Mouse (Mus musculus) CD8-positive naive resting alpha-beta T cell, adult 2 months (primary cell): ENCODE measurements around the gene Nav1.
A peak's percentile ranks its signal among the peaks of the same experiment; 100 is the strongest.

Source experiments
- DNase-seq, 2 experiments: peaks; one replicate each; pipeline ENCODE4 v3.0.0; 2022; ENCODE audit warnings: low read depth in 2 of 2, low spot score in 2 of 2

The Nav1 gene

GRCm38 (mm10) chr1:135607019-135607418 lies at the start of gene Nav1:
TSS of gene Nav1 (minus strand) at chr1:135607295.
- no peak for DNase-seq

GRCm38 (mm10) chr1:135653909-135654308 lies 46.8 kb upstream of the Nav1 start:
- no peak for DNase-seq

GRCm38 (mm10) chr1:135645459-135646195 lies 38.5 kb upstream of the Nav1 start:
- DNase-seq: no peak

- no peak for DNase-seq
Measured at GRCm38 (mm10) chr1:135644110-135644509, 37.0 kb upstream of the Nav1 start.

GRCm38 (mm10) chr1:135643691-135644090 lies 36.6 kb upstream of the Nav1 start:
- no peak for DNase-seq

GRCm38 (mm10) chr1:135639853-135640252 lies 32.8 kb upstream of the Nav1 start:
- DNase-seq: no peak

GRCm38 (mm10) chr1:135639093-135639492 lies 32.0 kb upstream of the Nav1 start:
- DNase-seq: no peak

GRCm38 (mm10) chr1:135637574-135638008 lies 30.5 kb upstream of the Nav1 start:
- DNase-seq: no peak

- no peak for DNase-seq
Measured at GRCm38 (mm10) chr1:135636111-135636511, 29.0 kb upstream of the Nav1 start.

- no peak for DNase-seq
Measured at GRCm38 (mm10) chr1:135635323-135636064, 28.4 kb upstream of the Nav1 start.

GRCm38 (mm10) chr1:135634791-135635190 lies 27.7 kb upstream of the Nav1 start:
- DNase-seq: no peak

GRCm38 (mm10) chr1:135633884-135634283 lies 26.8 kb upstream of the Nav1 start:
- no peak for DNase-seq

- DNase-seq: no peak
Measured at GRCm38 (mm10) chr1:135633478-135633877, 26.4 kb upstream of the Nav1 start.

GRCm38 (mm10) chr1:135632199-135632598 lies 25.1 kb upstream of the Nav1 start:
- no peak for DNase-seq

- DNase-seq: peak; percentile 5 to 25
Measured at GRCm38 (mm10) chr1:135631515-135631914, 24.4 kb upstream of the Nav1 start.

GRCm38 (mm10) chr1:135629846-135630245 lies 22.8 kb upstream of the Nav1 start:
- DNase-seq: no peak

- DNase-seq: no peak
Measured at GRCm38 (mm10) chr1:135626218-135626617, 19.1 kb upstream of the Nav1 start.

GRCm38 (mm10) chr1:135625741-135626140 lies 18.6 kb upstream of the Nav1 start:
- DNase-seq: no peak

- no peak for DNase-seq
Measured at GRCm38 (mm10) chr1:135624646-135625045, 17.6 kb upstream of the Nav1 start.

GRCm38 (mm10) chr1:135623136-135623535 lies 16.0 kb upstream of the Nav1 start:
- no peak for DNase-seq

GRCm38 (mm10) chr1:135621307-135621706 lies 14.2 kb upstream of the Nav1 start:
- no peak for DNase-seq

GRCm38 (mm10) chr1:135619932-135620391 lies 12.9 kb upstream of the Nav1 start:
- DNase-seq: no peak
